ENCODE assay signal across 22 mouse cellular contexts in genomic region chr13:57061656-57062055, GRCm38 (mm10).
A peak's percentile ranks its signal among the peaks of the same experiment; 100 is the strongest.
DNase-seq lines count a peak whose midpoint lies in the region; ATAC-seq and TF ChIP-seq lines count a peak whose summit lies in the region.
"Had no signal": no experiment of that assay in that cellular context is flagged by ENCODE, and none has a peak within 500 bp of the region (broad histone marks: within the 10 kb centered on the region; RNA-seq: fewer than 3 reads in every experiment).

No protein-coding gene starts in this region.

- ATAC-seq in forebrain, embryonic 15.5 days (replicated peaks) = no peak
- ATAC-seq in forebrain, embryonic 11.5 days (replicated peaks; ENCODE audit: low FRiP score) = no peak
- 0 out of 2 replicates have a peak, but pooled peaks have one; percentile 38 for ATAC-seq in limb, embryonic 14.5 days (ENCODE audit: low FRiP score, low read depth)
- ATAC-seq in hindbrain, embryonic 16.5 days = no peak
- ATAC-seq in neural tube, embryonic 15.5 days (ENCODE audit: low FRiP score) = no peak
- ATAC-seq: intestine, embryonic 16.5 days; liver, embryonic 12.5 days; Patski had no signal

- no peak overlapping the region for H3K4me3 ChIP-seq in forebrain, embryonic 15.5 days
- no peak overlapping the region for H3K4me3 ChIP-seq in forebrain, embryonic 11.5 days (ENCODE audit: low read depth, low read length)
- H3K4me3 ChIP-seq in limb, embryonic 14.5 days (replicated peaks; ENCODE audit: low read length) = no peak overlapping the region
- no peak overlapping the region for H3K4me3 ChIP-seq in limb, embryonic 10.5 days
- H3K4me3 ChIP-seq in hindbrain, embryonic 16.5 days (ENCODE audit: low read length) = no peak overlapping the region
- H3K4me3 ChIP-seq in neural tube, embryonic 15.5 days (replicated peaks) = no peak overlapping the region
- H3K4me3 ChIP-seq: forebrain, embryonic 12.5 days; limb, embryonic 12.5 days; liver, embryonic 12.5 days; midbrain, embryonic 12.5 days had no signal

- H3K4me1 ChIP-seq in forebrain, embryonic 15.5 days = peaks cover 14% of the 10 kb centered on the region
- H3K4me1 ChIP-seq in forebrain, embryonic 11.5 days (replicated peaks; ENCODE audit: control insufficient read depth, insufficient read depth, low read length) = no peaks in the 10 kb centered on the region
- H3K4me1 ChIP-seq in limb, embryonic 14.5 days (ENCODE audit: control insufficient read depth, insufficient read depth, low read length) = peaks cover 10% of the 10 kb centered on the region
- peaks cover 8% of the 10 kb centered on the region for H3K4me1 ChIP-seq in limb, embryonic 10.5 days
- peaks cover 13% of the 10 kb centered on the region for H3K4me1 ChIP-seq in hindbrain, embryonic 16.5 days (ENCODE audit: control insufficient read depth, insufficient read depth, low read depth, low read length)
- peaks cover 20% of the 10 kb centered on the region for H3K4me1 ChIP-seq in neural tube, embryonic 15.5 days
- H3K4me1 ChIP-seq: liver, embryonic 12.5 days had no signal

- H3K27ac ChIP-seq in forebrain, embryonic 15.5 days (replicated peaks) = peak overlapping the region; percentile 44; the same call in 1 of the 2 replicates
- no peak overlapping the region for H3K27ac ChIP-seq in forebrain, embryonic 11.5 days (ENCODE audit: low read depth, low read length)
- H3K27ac ChIP-seq in limb, embryonic 14.5 days (replicated peaks; ENCODE audit: low read depth, low read length) = no peak overlapping the region
- no peak overlapping the region for H3K27ac ChIP-seq in limb, embryonic 10.5 days
- peak overlapping the region; percentile 64 for H3K27ac ChIP-seq in hindbrain, embryonic 16.5 days (ENCODE audit: low read depth, low read length)
- H3K27ac ChIP-seq in neural tube, embryonic 15.5 days (replicated peaks) = peak overlapping the region; percentile 60
- H3K27ac ChIP-seq: forebrain, embryonic 12.5 days; limb, embryonic 12.5 days; liver, embryonic 12.5 days; midbrain, embryonic 12.5 days had no signal

- no peak for DNase-seq in forebrain, embryonic 11.5 days (ENCODE audit: low spot score)
- no peak for DNase-seq in limb, embryonic 14.5 days (ENCODE audit: low spot score)
- DNase-seq in limb, embryonic 10.5 days (ENCODE audit: low spot score) = no peak
- DNase-seq in heart, postnatal 25 days (ENCODE audit: low spot score) = no peak
- DNase-seq: adrenal gland, adult 2 months; cerebellum, adult 11 months; cerebellum, adult 9-11 months; kidney, postnatal 36 days; layer of hippocampus, postnatal 36 days; lung, adult 18-20 months; lung, postnatal 10 days; right cerebral cortex, postnatal 25 days; thymus, postnatal 25 days had no signal

- H3K9ac ChIP-seq in forebrain, embryonic 15.5 days (replicated peaks) = no peak overlapping the region
- no peak overlapping the region for H3K9ac ChIP-seq in forebrain, embryonic 11.5 days (ENCODE audit: low read length)
- no peak overlapping the region for H3K9ac ChIP-seq in limb, embryonic 14.5 days (ENCODE audit: low read depth, low read length, severe bottlenecking)
- H3K9ac ChIP-seq in hindbrain, embryonic 16.5 days (ENCODE audit: low read depth, low read length) = no peak overlapping the region
- H3K9ac ChIP-seq in neural tube, embryonic 15.5 days (replicated peaks) = no peak overlapping the region
- H3K9ac ChIP-seq: forebrain, embryonic 12.5 days; limb, embryonic 12.5 days; liver, embryonic 12.5 days; midbrain, embryonic 12.5 days had no signal

- H3K4me2 ChIP-seq in forebrain, embryonic 15.5 days (replicated peaks) = no peak overlapping the region
- H3K4me2 ChIP-seq in forebrain, embryonic 11.5 days (ENCODE audit: low read depth, low read length, severe bottlenecking) = no peak overlapping the region
- H3K4me2 ChIP-seq in limb, embryonic 14.5 days (replicated peaks; ENCODE audit: low read depth, low read length, severe bottlenecking) = no peak overlapping the region
- no peak overlapping the region for H3K4me2 ChIP-seq in hindbrain, embryonic 16.5 days (ENCODE audit: low read length)
- H3K4me2 ChIP-seq in neural tube, embryonic 15.5 days = no peak overlapping the region
- H3K4me2 ChIP-seq: forebrain, embryonic 12.5 days; limb, embryonic 12.5 days; liver, embryonic 12.5 days; midbrain, embryonic 12.5 days had no signal

- TF ChIP-seq POLR2A in limb, embryonic 14.5 days (IDR thresholded peaks at IDR 0.05; ENCODE audit: borderline replicate concordance, extremely low read depth, insufficient read depth, insufficient read length) = no peak

- H3K9me3 ChIP-seq in forebrain, embryonic 15.5 days = no peaks in the 10 kb centered on the region
- H3K9me3 ChIP-seq in forebrain, embryonic 11.5 days (ENCODE audit: control insufficient read depth, low read length) = no peaks in the 10 kb centered on the region
- no peaks in the 10 kb centered on the region for H3K9me3 ChIP-seq in limb, embryonic 14.5 days (ENCODE audit: control insufficient read depth, low read length)
- no peaks in the 10 kb centered on the region for H3K9me3 ChIP-seq in limb, embryonic 10.5 days (replicated peaks)
- no peaks in the 10 kb centered on the region for H3K9me3 ChIP-seq in hindbrain, embryonic 16.5 days (ENCODE audit: control insufficient read depth, low read length)
- H3K9me3 ChIP-seq in neural tube, embryonic 15.5 days (replicated peaks) = no peaks in the 10 kb centered on the region
- H3K9me3 ChIP-seq: forebrain, embryonic 12.5 days; limb, embryonic 12.5 days; liver, embryonic 12.5 days; midbrain, embryonic 12.5 days had no signal

- H3K36me3 ChIP-seq in forebrain, embryonic 15.5 days = no peaks in the 10 kb centered on the region
- no peaks in the 10 kb centered on the region for H3K36me3 ChIP-seq in forebrain, embryonic 11.5 days (ENCODE audit: control insufficient read depth, insufficient read depth, low read length)
- no peaks in the 10 kb centered on the region for H3K36me3 ChIP-seq in limb, embryonic 14.5 days (ENCODE audit: control insufficient read depth, insufficient read depth, low read length)
- no peaks in the 10 kb centered on the region for H3K36me3 ChIP-seq in limb, embryonic 10.5 days
- H3K36me3 ChIP-seq in hindbrain, embryonic 16.5 days (ENCODE audit: control insufficient read depth, insufficient read depth, low read length) = no peaks in the 10 kb centered on the region
- H3K36me3 ChIP-seq in neural tube, embryonic 15.5 days = no peaks in the 10 kb centered on the region
- H3K36me3 ChIP-seq: forebrain, embryonic 12.5 days; limb, embryonic 12.5 days; liver, embryonic 12.5 days; midbrain, embryonic 12.5 days had no signal

- intact Hi-C loops in heart, postnatal 25 days (cut with DNase I) = no loop called here

- WGBS in forebrain, embryonic 15.5 days = 78% methylated on average over 9 of the region's 9 CpGs
- 77% methylated on average over 9 of the region's 9 CpGs for WGBS in forebrain, embryonic 11.5 days
- 42% methylated on average over 9 of the region's 9 CpGs for WGBS in limb, embryonic 14.5 days
- WGBS in limb, embryonic 10.5 days = 81% methylated on average over 9 of the region's 9 CpGs
- 71% methylated on average over 9 of the region's 9 CpGs for WGBS in hindbrain, embryonic 16.5 days
- 62% methylated on average over 9 of the region's 9 CpGs for WGBS in neural tube, embryonic 15.5 days

- no peaks in the 10 kb centered on the region for H3K27me3 ChIP-seq in forebrain, embryonic 15.5 days
- H3K27me3 ChIP-seq in forebrain, embryonic 11.5 days (ENCODE audit: control insufficient read depth, insufficient read depth, low read length) = no peaks in the 10 kb centered on the region
- H3K27me3 ChIP-seq in limb, embryonic 14.5 days (ENCODE audit: control insufficient read depth, insufficient read depth, low read length) = no peaks in the 10 kb centered on the region
- no peaks in the 10 kb centered on the region for H3K27me3 ChIP-seq in limb, embryonic 10.5 days (ENCODE audit: low read depth, poor library complexity, severe bottlenecking)
- H3K27me3 ChIP-seq in hindbrain, embryonic 16.5 days (replicated peaks; ENCODE audit: control insufficient read depth, insufficient read depth, low read length) = no peaks in the 10 kb centered on the region
- no peaks in the 10 kb centered on the region for H3K27me3 ChIP-seq in neural tube, embryonic 15.5 days (replicated peaks)
- H3K27me3 ChIP-seq: forebrain, embryonic 12.5 days; limb, embryonic 12.5 days; liver, embryonic 12.5 days; midbrain, embryonic 12.5 days had no signal

Comparison
In these comparisons a context has a peak if more than half of its experiments do, and no peak if none do; other contexts are left out.
1. H3K27ac ChIP-seq: peak in forebrain, embryonic 15.5 days (single experiment), hindbrain, embryonic 16.5 days (single experiment) and neural tube, embryonic 15.5 days (single experiment); none in forebrain, embryonic 11.5 days (single experiment), limb, embryonic 14.5 days (single experiment) and limb, embryonic 10.5 days (single experiment).